Mouse (Mus musculus) E14TG2a.4 (cell line): ENCODE data around the gene Arhgef3.

Experiments used
- H3K27me3 ChIP-seq: 2 replicates; pipeline ENCODE4 v1.6.1; 2014; ENCODE audit warnings: low read length, control low read depth; ENCODE audit not compliant: insufficient read depth
- H3K36me3 ChIP-seq: 2 replicates; pipeline ENCODE4 v1.6.1; 2014; ENCODE audit warnings: low read length, control low read depth; ENCODE audit not compliant: insufficient read depth
- H3K4me1 ChIP-seq: replicated peaks from 2 replicates; pipeline ENCODE4 v1.6.1; 2014; ENCODE audit warnings: low read depth, low read length, control low read depth
- H3K4me3 ChIP-seq: replicated peaks from 2 replicates; pipeline ENCODE4 v1.5.1; 2014; ENCODE audit warnings: mild to moderate bottlenecking, low read length
- H3K9me3 ChIP-seq: 2 replicates; pipeline ENCODE4 v1.6.1; 2014; ENCODE audit warnings: low read length, control low read depth
- CTCF ChIP-seq: conservative IDR thresholded peaks from 2 replicates; pipeline ENCODE4 v1.5.1; 2014; ENCODE audit warnings: low read length
- NANOG ChIP-seq: IDR thresholded peaks from 2 replicates; pipeline ENCODE4 v1.6.1; 2014; ENCODE audit warnings: borderline replicate concordance, low read length, mixed read lengths
- POU5F1 ChIP-seq: IDR thresholded peaks from 2 replicates; pipeline ENCODE4 v1.6.1; 2014; ENCODE audit warnings: low read length, borderline replicate concordance

Arhgef3 gene

DNA sequence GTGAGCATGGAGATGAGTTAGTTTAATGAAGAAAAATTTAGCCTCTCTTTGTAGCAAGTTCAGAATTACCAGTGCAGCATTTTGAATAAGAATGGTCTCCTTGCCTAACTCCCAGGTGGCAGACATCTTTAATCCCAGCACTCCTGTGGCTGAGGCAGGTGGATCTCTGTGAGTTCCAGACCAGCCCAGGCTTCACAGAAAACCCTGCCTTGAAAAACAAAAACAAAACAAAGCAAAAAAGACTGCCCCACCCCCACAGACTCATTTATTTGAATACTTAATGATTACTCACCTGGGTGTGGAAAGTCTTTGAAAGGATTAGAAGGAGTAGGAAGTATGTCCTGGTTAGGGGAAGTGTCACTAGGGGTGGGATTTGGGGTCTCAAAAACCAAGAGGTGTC lies 158.5 kb downstream of the Arhgef3 start:
- no peaks in the 10 kb centered on the region for H3K27me3 ChIP-seq
- no peak overlapping the region for H3K4me3 ChIP-seq
- no peak for TF ChIP-seq POU5F1
- no peak for TF ChIP-seq NANOG
- no peak for TF ChIP-seq CTCF
- peaks cover 39% of the 10 kb centered on the region for H3K9me3 ChIP-seq
- H3K4me1 ChIP-seq, result peaks cover 53% of the 10 kb centered on the region
- H3K36me3 ChIP-seq, result peaks cover 19% of the 10 kb centered on the region

DNA sequence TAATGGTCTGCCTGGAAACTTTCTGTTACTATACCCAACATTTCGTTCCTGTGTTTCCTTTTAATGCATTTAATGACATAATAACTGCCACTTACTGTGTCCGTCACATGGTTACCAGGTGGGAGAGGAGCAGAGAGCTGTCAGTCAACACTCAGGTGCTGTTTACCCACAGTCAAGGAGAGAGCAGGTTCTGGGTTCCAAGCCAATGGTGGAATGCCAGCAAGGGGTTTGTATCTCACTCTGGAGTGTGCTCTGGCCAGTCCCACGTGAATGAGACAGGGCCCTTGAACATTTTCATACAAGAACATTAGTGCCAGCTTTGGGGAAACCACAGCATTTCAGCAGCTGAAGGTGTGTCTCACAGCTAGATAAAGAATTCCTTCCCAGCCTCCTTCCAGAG lies 162.6 kb downstream of the Arhgef3 start:
- Histone ChIP-seq H3K9me3 (peaks cover 33% of the 10 kb centered on the region), H3K36me3 (peaks cover 19% of the 10 kb centered on the region), H3K27me3 (no peaks in the 10 kb centered on the region), H3K4me3 (no peak overlapping the region), H3K4me1 (peaks cover 38% of the 10 kb centered on the region)
- no peak for TF ChIP-seq NANOG
- no peak for TF ChIP-seq CTCF

DNA sequence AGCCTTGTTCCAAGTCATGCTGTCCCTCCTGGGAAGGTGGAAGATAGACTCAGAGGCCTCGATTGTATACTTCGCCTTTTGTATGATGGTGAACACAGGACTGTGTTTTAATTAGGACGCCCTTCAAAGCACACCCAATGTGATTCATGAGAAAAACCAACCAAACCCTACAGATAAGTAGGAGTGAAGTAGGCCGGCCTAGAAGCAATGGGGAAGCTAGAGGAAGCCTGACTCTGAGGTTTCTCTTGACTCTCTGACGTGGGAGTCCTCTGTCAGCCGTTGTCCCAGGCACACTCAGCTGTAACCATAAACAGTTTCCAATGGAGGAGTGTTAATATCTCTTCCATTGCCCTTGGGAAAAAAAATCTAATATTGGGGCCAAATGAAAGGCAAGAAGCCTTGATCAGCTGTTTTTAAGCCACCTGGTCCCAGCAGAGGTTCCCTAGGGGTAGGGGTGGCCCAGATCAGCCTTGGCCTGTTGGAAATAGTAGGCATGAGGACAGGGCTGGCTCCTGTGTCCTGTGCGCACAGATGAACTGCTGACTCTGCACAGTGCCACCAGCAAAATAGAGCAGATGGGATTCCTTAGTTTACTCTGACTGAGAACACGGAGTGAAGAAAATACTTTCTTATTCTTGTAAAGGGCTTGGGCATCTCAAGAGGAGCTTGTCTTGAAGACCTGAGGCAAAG lies 165.6 kb downstream of the Arhgef3 start:
- TF ChIP-seq NANOG, result no peak
- TF ChIP-seq CTCF, result no peak
- TF ChIP-seq POU5F1, result no peak
- Histone ChIP-seq H3K27me3 (no peaks in the 10 kb centered on the region), H3K9me3 (peaks cover 9% of the 10 kb centered on the region), H3K36me3 (peaks cover 5% of the 10 kb centered on the region; the same call in 1 of the 2 replicates), H3K4me1 (peaks cover 35% of the 10 kb centered on the region), H3K4me3 (no peak overlapping the region)

GRCm38 (mm10) chr14:27283956-27284355 lies 169.3 kb downstream of the Arhgef3 start:
- Histone ChIP-seq H3K9me3 (no peaks in the 10 kb centered on the region), H3K4me3 (no peak overlapping the region), H3K4me1 (peaks cover 30% of the 10 kb centered on the region), H3K36me3 (no peaks in the 10 kb centered on the region), H3K27me3 (no peaks in the 10 kb centered on the region)
- TF ChIP-seq POU5F1 (no peak), CTCF (no peak), NANOG (no peak)

DNA sequence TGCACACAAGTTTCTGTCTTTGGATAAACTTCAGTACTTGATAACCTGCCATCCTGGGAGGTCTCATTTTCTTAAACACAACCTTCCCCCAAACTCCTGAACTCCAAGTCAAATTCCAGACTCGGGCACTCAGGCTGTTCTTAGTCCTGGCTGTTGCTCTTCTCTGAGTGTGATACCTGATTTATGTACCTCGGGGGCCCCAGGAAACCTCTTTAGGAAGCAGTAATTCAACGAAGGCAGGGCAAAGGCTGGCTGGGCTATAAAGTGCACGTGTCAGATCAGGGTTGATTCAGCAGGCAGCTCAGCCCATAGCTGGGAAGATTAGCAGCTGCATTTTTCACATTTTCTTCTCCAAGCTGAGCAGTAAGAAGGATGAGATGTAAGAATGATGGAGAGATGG lies 171.5 kb downstream of the Arhgef3 start:
- Histone ChIP-seq H3K4me3 (no peak overlapping the region), H3K4me1 (peaks cover 13% of the 10 kb centered on the region), H3K27me3 (no peaks in the 10 kb centered on the region), H3K9me3 (no peaks in the 10 kb centered on the region), H3K36me3 (no peaks in the 10 kb centered on the region)
- TF ChIP-seq CTCF (no peak), POU5F1 (no peak), NANOG (no peak)

DNA sequence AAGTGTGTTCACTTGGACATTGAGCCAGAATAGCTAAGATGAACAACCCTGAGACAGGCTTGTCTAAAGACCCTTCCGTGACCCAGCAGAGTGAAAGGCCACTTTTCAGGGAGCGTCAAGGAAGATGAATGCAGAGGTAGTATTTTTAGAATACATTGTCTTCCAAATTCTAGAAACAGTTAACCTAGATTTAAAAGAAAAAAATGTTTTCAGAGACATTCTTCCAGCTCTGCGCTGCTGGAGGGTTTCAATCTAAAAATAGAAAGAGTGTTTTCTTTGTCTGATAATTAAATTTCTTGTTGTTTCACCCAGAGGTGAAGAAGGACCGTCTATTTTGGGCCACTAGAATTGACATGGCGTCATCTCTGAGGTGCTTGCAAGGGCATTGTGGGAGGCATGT lies 174.4 kb downstream of the Arhgef3 start:
- Histone ChIP-seq H3K4me3 (no peak overlapping the region), H3K27me3 (no peaks in the 10 kb centered on the region), H3K4me1 (peaks cover 11% of the 10 kb centered on the region), H3K36me3 (no peaks in the 10 kb centered on the region), H3K9me3 (no peaks in the 10 kb centered on the region)
- TF ChIP-seq NANOG, result no peak
- TF ChIP-seq POU5F1, result no peak
- TF ChIP-seq CTCF, result no peak

- Histone ChIP-seq H3K4me1 (peaks cover 12% of the 10 kb centered on the region), H3K27me3 (no peaks in the 10 kb centered on the region), H3K4me3 (no peak overlapping the region), H3K36me3 (no peaks in the 10 kb centered on the region), H3K9me3 (no peaks in the 10 kb centered on the region)
- TF ChIP-seq CTCF (no peak), NANOG (no peak), POU5F1 (no peak)
These were observed 177.4 kb downstream of the Arhgef3 start for GRCm38 (mm10) chr14:27292101-27292500.

GRCm38 (mm10) chr14:27295821-27296220 lies 181.1 kb downstream of the Arhgef3 start:
- Histone ChIP-seq H3K4me3 (no peak overlapping the region), H3K27me3 (no peaks in the 10 kb centered on the region), H3K9me3 (no peaks in the 10 kb centered on the region), H3K4me1 (peaks cover 8% of the 10 kb centered on the region), H3K36me3 (no peaks in the 10 kb centered on the region)
- TF ChIP-seq CTCF (no peak), NANOG (no peak), POU5F1 (no peak)

DNA sequence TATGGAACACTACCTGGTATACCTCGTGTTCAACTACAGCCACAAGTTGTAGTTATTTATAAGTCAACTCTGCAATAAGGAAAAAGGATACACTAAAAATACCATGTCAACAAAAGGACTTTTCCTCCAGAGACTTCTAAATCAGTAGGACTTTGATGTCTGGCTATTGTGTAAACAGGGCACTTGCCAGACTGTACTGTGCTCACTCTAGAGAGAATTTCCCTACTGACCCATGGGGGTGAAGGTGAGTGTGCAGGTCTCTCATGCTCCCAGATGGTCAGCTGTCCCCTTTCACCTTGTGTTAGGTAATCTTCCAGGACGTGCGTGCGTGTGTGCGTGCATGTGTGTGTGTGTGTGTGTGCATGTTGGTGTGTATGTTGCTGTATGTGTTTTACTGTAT lies 182.3 kb downstream of the Arhgef3 start:
- Histone ChIP-seq H3K4me3 (no peak overlapping the region), H3K4me1 (peaks cover 12% of the 10 kb centered on the region)
- TF ChIP-seq CTCF (no peak), NANOG (no peak), POU5F1 (no peak)

More for the DNA sequence above, 182.3 kb downstream of the Arhgef3 start:
- no peaks in the 10 kb centered on the region for H3K36me3 ChIP-seq
- H3K9me3 ChIP-seq, result no peaks in the 10 kb centered on the region
- H3K27me3 ChIP-seq, result no peaks in the 10 kb centered on the region
